Mouse (Mus musculus): Measurements from ENCODE around the gene Gm10322. TPM values are rescaled to one million over a fixed set of nuclear protein-coding genes. Genes with fewer than 3 reads are reported as not detected.

Gene Gm10322
- total RNA-seq, 1 experiment, result not detected

DNA sequence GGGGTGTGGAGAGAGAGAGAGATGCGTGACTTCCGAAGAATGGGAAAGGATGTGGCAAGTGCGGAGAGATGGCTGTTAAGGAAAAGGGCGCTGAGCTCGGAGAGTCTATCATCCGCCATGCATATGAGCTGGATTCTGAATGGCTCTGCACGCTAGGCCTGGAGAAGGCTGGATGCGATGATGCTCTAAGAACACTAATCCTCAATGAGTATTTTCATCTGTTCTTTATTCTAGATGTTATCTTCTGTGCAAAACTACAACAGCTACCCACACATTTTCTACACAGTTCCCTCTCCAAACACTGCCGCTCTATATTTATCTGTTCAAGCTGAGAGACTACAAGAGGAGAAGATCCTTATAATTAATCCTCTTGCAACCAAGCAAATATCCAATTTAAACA is 25.3 kb upstream of the Gm10322 start:
- Histone ChIP-seq H3K36me3 (ENCODE audit: control insufficient read depth, insufficient read depth, low read length, poor library complexity, severe bottlenecking) (no peaks in the 10 kb centered on the region), H3K4me3 (ENCODE audit: insufficient read depth in 1 of 2, low read depth in 1 of 2, low read length in 2 of 2, poor library complexity in 1 of 2, severe bottlenecking in 1 of 2) (no peak overlapping the region), H3K27ac (ENCODE audit: insufficient read depth, low read depth, low read length, poor library complexity, severe bottlenecking) (no peak overlapping the region), H3K4me1 (ENCODE audit: control insufficient read depth in 2 of 2, insufficient read depth in 2 of 2, low read length in 2 of 2, poor library complexity in 1 of 2) (peaks cover 2 to 8% of the 10 kb centered on the region in 2 experiments; a peak in 1 of 4 replicates), H3K9me3 (ENCODE audit: control insufficient read depth, insufficient read depth, low read depth, low read length) (no peaks in the 10 kb centered on the region), H3K9ac (ENCODE audit: insufficient read depth, low read depth, low read length, poor library complexity, severe bottlenecking) (no peak overlapping the region)
- in situ Hi-C loops (cut with MboI; ENCODE audit: low sequenced_read_pairs in 2 of 2, unreplicated experiment in 2 of 2), result no loop called here
- DNase-seq (ENCODE audit: low read depth, low spot score), result no peak
- TF ChIP-seq CHD2 (IDR thresholded peaks at IDR 0.05; ENCODE audit: low read depth, low read length), result no peak
- TF ChIP-seq HCFC1 (IDR thresholded peaks at IDR 0.05; ENCODE audit: borderline replicate concordance, insufficient read depth, low read length), result no peak
- no peak for TF ChIP-seq ZNF384 (IDR thresholded peaks at IDR 0.05; ENCODE audit: low read depth, low read length)
- TF ChIP-seq MAFK (IDR thresholded peaks at IDR 0.05; ENCODE audit: insufficient read depth, low read depth, low read length), result no peak
- TF ChIP-seq ZC3H11A (IDR thresholded peaks at IDR 0.05; ENCODE audit: borderline replicate concordance, low read depth, low read length), result no peak

GRCm38 (mm10) chr10:59593826-59594570 is 21.9 kb upstream of the Gm10322 start:
- in situ Hi-C loops (cut with MboI; ENCODE audit: low sequenced_read_pairs in 2 of 2, unreplicated experiment in 2 of 2), result no loop called here
- Histone ChIP-seq H3K9ac (ENCODE audit: insufficient read depth, low read depth, low read length, poor library complexity, severe bottlenecking) (no peak overlapping the region), H3K4me1 (ENCODE audit: control insufficient read depth in 2 of 2, insufficient read depth in 2 of 2, low read length in 2 of 2, poor library complexity in 1 of 2) (peaks cover 2 to 4% of the 10 kb centered on the region in 2 experiments; a peak in 1 of 4 replicates), H3K36me3 (ENCODE audit: control insufficient read depth, insufficient read depth, low read length, poor library complexity, severe bottlenecking) (no peaks in the 10 kb centered on the region), H3K27ac (ENCODE audit: insufficient read depth, low read depth, low read length, poor library complexity, severe bottlenecking) (no peak overlapping the region), H3K9me3 (ENCODE audit: control insufficient read depth, insufficient read depth, low read depth, low read length) (no peaks in the 10 kb centered on the region), H3K4me3 (ENCODE audit: insufficient read depth in 1 of 2, low read depth in 1 of 2, low read length in 2 of 2, poor library complexity in 1 of 2, severe bottlenecking in 1 of 2) (no peak overlapping the region)
- TF ChIP-seq ZNF384 (IDR thresholded peaks at IDR 0.05; ENCODE audit: low read depth, low read length) (no peak), HCFC1 (IDR thresholded peaks at IDR 0.05; ENCODE audit: borderline replicate concordance, insufficient read depth, low read length) (no peak), ZC3H11A (IDR thresholded peaks at IDR 0.05; ENCODE audit: borderline replicate concordance, low read depth, low read length) (no peak), MAFK (IDR thresholded peaks at IDR 0.05; ENCODE audit: insufficient read depth, low read depth, low read length) (no peak), CHD2 (IDR thresholded peaks at IDR 0.05; ENCODE audit: low read depth, low read length) (no peak)
- no peak for DNase-seq (ENCODE audit: low read depth, low spot score)

GRCm38 (mm10) chr10:59600516-59600915 is 15.3 kb upstream of the Gm10322 start:
- Histone ChIP-seq H3K27ac (ENCODE audit: insufficient read depth, low read depth, low read length, poor library complexity, severe bottlenecking) (no peak overlapping the region), H3K9ac (ENCODE audit: insufficient read depth, low read depth, low read length, poor library complexity, severe bottlenecking) (no peak overlapping the region), H3K36me3 (ENCODE audit: control insufficient read depth, insufficient read depth, low read length, poor library complexity, severe bottlenecking) (no peaks in the 10 kb centered on the region), H3K4me1 (ENCODE audit: control insufficient read depth in 2 of 2, insufficient read depth in 2 of 2, low read length in 2 of 2, poor library complexity in 1 of 2) (peaks cover 3 to 4% of the 10 kb centered on the region in 2 experiments; a peak in 1 of 4 replicates), H3K9me3 (ENCODE audit: control insufficient read depth, insufficient read depth, low read depth, low read length) (no peaks in the 10 kb centered on the region), H3K4me3 (ENCODE audit: insufficient read depth in 1 of 2, low read depth in 1 of 2, low read length in 2 of 2, poor library complexity in 1 of 2, severe bottlenecking in 1 of 2) (no peak overlapping the region)
- no peak for TF ChIP-seq MAFK (IDR thresholded peaks at IDR 0.05; ENCODE audit: insufficient read depth, low read depth, low read length)
- TF ChIP-seq CHD2 (IDR thresholded peaks at IDR 0.05; ENCODE audit: low read depth, low read length), result no peak
- TF ChIP-seq ZC3H11A (IDR thresholded peaks at IDR 0.05; ENCODE audit: borderline replicate concordance, low read depth, low read length), result no peak
- TF ChIP-seq HCFC1 (IDR thresholded peaks at IDR 0.05; ENCODE audit: borderline replicate concordance, insufficient read depth, low read length), result no peak
- no peak for TF ChIP-seq ZNF384 (IDR thresholded peaks at IDR 0.05; ENCODE audit: low read depth, low read length)
- in situ Hi-C loops (cut with MboI; ENCODE audit: low sequenced_read_pairs in 2 of 2, unreplicated experiment in 2 of 2), result no loop called here
- DNase-seq (ENCODE audit: low read depth, low spot score), result no peak

GRCm38 (mm10) chr10:59602043-59602442 is 13.8 kb upstream of the Gm10322 start:
- H3K27ac ChIP-seq (ENCODE audit: insufficient read depth, low read depth, low read length, poor library complexity, severe bottlenecking), result no peak overlapping the region
- TF ChIP-seq MAFK (IDR thresholded peaks at IDR 0.05; ENCODE audit: insufficient read depth, low read depth, low read length) (no peak), CHD2 (IDR thresholded peaks at IDR 0.05; ENCODE audit: low read depth, low read length) (no peak), ZNF384 (IDR thresholded peaks at IDR 0.05; ENCODE audit: low read depth, low read length) (no peak), HCFC1 (IDR thresholded peaks at IDR 0.05; ENCODE audit: borderline replicate concordance, insufficient read depth, low read length) (no peak), ZC3H11A (IDR thresholded peaks at IDR 0.05; ENCODE audit: borderline replicate concordance, low read depth, low read length) (no peak)
- no peaks in the 10 kb centered on the region for H3K9me3 ChIP-seq (ENCODE audit: control insufficient read depth, insufficient read depth, low read depth, low read length)
- no peak overlapping the region for H3K4me3 ChIP-seq (ENCODE audit: insufficient read depth in 1 of 2, low read depth in 1 of 2, low read length in 2 of 2, poor library complexity in 1 of 2, severe bottlenecking in 1 of 2)
- no peak for DNase-seq (ENCODE audit: low read depth, low spot score)
- in situ Hi-C loops (cut with MboI; ENCODE audit: low sequenced_read_pairs in 2 of 2, unreplicated experiment in 2 of 2), result no loop called here
- H3K36me3 ChIP-seq (ENCODE audit: control insufficient read depth, insufficient read depth, low read length, poor library complexity, severe bottlenecking), result no peaks in the 10 kb centered on the region
- H3K9ac ChIP-seq (ENCODE audit: insufficient read depth, low read depth, low read length, poor library complexity, severe bottlenecking), result no peak overlapping the region
- H3K4me1 ChIP-seq (ENCODE audit: control insufficient read depth in 2 of 2, insufficient read depth in 2 of 2, low read length in 2 of 2, poor library complexity in 1 of 2), result peaks cover 3 to 4% of the 10 kb centered on the region in 2 experiments; a peak in 1 of 4 replicates

All from ES-E14 (cell line).